Mouse (Mus musculus): ENCODE data around the gene Dcbld2. TPM values are rescaled to one million over a fixed set of nuclear protein-coding genes. Genes with fewer than 3 reads are reported as not detected.

Dcbld2 gene
- total RNA-seq, 2 experiments from 2014 or later = 21.8 to 23.2 TPM

- no peak for DNase-seq (ENCODE audit: low spot score in 2 of 2)
These were observed 73.6 kb downstream of the Dcbld2 start for GRCm38 (mm10) chr16:58481906-58482270.

DNA sequence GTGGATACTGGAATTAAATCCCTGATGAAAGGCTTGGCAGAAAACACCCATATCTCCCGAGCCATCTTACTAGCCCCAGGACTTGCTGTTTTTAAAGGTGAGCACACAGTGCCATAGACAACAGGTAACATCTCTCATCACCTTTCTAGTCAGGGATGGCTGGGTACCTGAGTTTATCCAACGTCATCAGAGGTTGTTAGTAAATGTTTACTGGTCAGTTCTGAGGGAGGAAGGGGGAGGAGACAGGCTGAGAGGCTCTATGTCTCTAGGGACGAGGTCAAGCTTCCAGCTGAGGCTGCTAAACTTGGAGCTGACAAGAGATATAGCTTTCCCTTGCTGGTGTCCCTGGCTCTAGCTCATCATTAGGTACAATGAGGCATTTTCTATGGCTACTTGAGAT is 74.1 kb downstream of the Dcbld2 start:
- no peak for DNase-seq (ENCODE audit: low spot score in 2 of 2)

DNA sequence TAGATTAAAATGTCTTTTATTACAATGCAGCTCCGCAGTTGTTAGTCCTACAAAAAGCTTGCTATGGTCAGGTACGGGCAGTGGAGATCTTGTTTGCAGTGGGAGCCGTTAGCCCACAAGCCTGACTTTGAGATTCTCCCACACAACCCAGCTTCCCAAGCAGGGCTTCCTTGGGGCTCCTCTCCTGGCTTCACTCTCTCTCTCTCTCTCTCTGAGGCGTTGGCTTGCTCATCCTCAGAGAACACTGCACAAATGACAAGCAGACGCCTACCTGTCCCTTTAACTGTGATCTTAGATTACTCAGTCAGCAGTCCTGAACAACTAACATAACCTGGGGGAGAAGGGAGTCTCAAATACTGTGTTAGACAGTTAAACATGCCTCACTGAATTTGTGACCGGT is 79.6 kb downstream of the Dcbld2 start:
- no peak for DNase-seq (ENCODE audit: low spot score in 2 of 2)

GRCm38 (mm10) chr16:58496791-58497190 is 88.5 kb downstream of the Dcbld2 start:
- no peak for DNase-seq (ENCODE audit: low spot score in 2 of 2)

DNA sequence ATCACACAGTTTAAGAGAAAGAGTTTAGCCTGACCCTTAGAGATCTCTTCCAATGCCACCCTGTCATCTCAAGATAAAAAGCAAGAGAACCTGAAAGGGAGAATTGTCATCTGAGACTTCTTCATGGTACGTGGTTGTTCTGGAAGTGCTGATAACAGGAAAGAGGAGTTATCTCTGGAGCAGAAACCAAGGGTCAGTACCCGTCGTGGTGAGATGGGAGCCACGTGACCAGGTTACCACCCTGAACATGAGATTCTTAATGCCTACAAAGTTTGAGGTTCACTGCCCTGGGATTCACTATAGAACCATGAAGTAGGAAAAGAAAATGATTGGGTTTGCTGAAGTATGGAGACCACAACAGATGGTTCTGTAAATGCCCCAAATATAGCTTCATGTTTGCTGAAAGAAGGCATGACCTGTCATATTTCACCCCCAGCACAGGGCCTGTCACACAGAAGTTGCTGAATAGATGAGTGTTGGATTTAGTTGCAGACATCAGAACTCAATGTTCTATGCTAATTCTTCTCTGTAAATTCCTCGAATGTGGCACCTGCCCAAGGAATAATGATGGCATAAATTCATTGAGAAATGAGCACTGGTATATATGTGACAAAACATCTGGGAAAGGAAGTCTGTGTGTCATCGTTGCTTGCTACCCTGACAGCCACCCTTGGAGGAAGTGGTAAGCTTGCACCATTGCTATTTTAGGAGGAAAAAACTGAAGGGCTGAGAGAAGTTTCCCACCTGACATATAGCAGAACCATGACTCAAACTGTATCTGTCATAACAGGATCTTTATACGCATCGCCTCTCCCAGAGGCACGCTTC is 89.9 kb downstream of the Dcbld2 start:
- no peak for DNase-seq (ENCODE audit: low spot score in 2 of 2)

- DNase-seq (ENCODE audit: low spot score in 2 of 2) = no peak
These were observed 90.9 kb downstream of the Dcbld2 start for GRCm38 (mm10) chr16:58499172-58499584.

GRCm38 (mm10) chr16:58499650-58500049 is 91.4 kb downstream of the Dcbld2 start:
- no peak for DNase-seq (ENCODE audit: low spot score in 2 of 2)

DNA sequence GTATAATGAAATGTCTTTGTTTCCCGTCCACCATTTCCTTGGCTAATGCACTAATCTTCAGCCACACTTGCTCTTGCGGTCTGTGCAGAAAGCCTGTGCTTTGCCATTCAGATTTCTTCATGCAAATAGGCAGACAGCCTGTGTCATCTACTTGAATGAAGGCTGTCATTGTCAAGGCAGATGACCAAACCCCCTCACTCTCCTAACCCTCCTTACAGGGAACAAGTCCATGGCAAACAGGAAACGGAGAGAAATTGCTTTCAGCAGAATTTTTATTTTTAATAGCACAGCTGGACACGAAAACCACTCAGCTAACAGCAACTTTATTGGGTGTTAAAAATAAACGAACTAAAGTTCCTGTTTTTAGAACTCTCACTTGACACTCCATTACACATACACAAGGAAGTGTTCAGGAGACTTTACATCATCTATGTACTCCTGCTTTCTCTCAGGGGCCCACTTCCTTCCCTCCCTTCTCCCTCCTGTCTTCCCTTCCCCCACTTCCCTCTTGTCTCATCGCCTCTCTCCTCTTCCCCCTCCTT is 93.6 kb downstream of the Dcbld2 start:
- DNase-seq (ENCODE audit: low spot score in 2 of 2) = no peak

DNA sequence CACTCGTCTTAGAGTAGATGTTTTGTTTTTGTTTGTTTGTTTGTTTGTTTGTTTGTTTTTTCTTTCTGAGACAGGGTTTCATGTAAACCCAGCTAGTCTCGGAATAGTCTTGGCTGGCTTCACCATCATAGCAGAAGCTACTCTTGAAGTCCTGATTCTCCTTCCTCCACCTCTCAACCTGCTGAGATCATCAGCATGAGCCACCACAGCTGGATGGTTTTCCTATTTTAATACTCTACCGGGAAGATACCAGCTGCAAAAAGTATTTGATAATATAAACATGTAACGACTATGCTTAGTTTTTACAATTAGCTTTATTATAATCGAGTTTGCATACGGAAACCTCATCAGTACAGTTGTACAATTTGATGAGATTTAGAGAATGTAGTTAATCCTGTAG is 94.3 kb downstream of the Dcbld2 start:
- no peak for DNase-seq (ENCODE audit: low spot score in 2 of 2)

DNA sequence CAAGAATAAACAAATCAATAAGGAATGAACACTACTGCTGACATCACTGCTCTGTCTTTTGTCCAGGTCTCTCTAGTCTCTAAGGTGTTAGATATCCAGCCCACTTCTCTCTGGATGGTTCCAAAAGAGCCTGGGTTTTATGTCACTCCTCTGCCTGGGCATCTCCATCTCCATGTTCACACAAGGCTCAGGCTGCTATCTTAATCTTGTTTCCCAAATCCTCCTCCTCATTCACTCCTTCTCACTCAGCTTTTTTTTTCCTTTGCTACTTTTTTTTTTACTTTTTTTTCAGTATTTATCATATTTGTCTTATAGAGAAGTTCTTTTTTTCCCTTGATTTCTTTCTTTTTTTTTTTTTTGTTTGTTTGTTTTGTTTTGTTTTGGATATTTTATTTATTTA is 96.7 kb downstream of the Dcbld2 start:
- DNase-seq (ENCODE audit: low spot score in 2 of 2) = no peak

DNA sequence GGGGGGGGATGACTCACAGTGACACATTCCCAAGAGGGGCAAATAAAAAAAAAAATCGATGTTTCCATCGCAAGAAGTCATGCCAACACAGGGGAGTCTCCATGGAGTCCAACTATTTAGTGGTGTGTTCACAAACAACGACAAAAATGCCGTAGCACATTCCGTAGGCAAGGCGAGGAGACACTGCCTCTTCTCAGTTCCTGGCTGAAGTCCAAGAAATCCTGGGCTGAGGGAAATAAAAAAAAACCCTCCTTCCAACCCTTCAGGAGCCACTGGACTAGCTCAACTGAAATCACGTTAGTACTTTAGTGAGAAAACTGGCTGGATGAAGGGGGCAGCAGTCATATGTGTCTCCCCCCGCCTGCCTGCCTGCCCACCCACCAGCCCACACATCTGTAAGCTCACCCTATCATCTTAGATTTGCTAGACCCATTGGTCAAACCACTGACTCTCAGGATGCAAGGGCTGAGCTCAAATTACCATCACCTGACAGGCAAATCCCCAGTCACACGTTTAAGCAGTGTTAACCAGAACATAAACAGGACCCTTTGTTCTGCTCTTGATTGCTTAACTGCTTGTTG is 104.0 kb downstream of the Dcbld2 start:
- no peak for DNase-seq (ENCODE audit: low spot score in 2 of 2)

GRCm38 (mm10) chr16:58512887-58513286 is 104.6 kb downstream of the Dcbld2 start:
- DNase-seq (ENCODE audit: low spot score in 2 of 2) = no peak

GRCm38 (mm10) chr16:58513755-58514154 is 105.5 kb downstream of the Dcbld2 start:
- no peak for DNase-seq (ENCODE audit: low spot score in 2 of 2)

DNA sequence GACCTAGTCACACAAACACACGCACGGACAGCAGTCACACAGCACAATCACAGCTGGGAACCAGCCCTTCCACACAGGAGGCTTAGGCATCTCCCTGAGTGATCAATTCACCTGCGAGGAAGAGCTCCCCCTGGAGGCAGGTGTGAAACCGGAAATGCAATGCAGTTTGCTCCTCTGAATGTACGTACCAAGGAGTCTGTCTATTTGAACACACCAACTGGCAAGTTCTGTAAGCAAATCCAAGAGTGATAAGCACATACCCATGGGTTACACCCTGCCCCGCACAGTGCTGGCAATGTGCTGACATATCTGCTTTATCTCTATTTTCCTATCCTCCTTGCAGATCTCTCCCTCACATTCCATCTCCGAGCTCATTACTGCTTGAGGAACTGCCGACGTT is 106.3 kb downstream of the Dcbld2 start:
- no peak for DNase-seq (ENCODE audit: low spot score in 2 of 2)

GRCm38 (mm10) chr16:58516161-58516560 is 107.9 kb downstream of the Dcbld2 start:
- no peak for DNase-seq (ENCODE audit: low spot score in 2 of 2)

- DNase-seq (ENCODE audit: low spot score in 2 of 2) = no peak
These were observed 108.9 kb downstream of the Dcbld2 start for GRCm38 (mm10) chr16:58516960-58517798.

Other genes starting within 250 kb of the Dcbld2 start
- 10 to 100 TPM; 33.4 to 42.6 TPM for gene St3gal6, start 115.8 kb downstream of the Dcbld2 start, total RNA-seq (2021)
- gene Gm813, start 208.5 kb downstream of the Dcbld2 start, total RNA-seq (2021) = not detected
- gene E330017A01Rik, start 230.3 kb downstream of the Dcbld2 start, total RNA-seq (2021) = not detected